Mouse (Mus musculus): ENCODE results near the gene Runx3. TPM values are rescaled to one million over a fixed set of nuclear protein-coding genes. Genes with fewer than 3 reads are reported as not detected.

The Runx3 gene
- total RNA-seq, 2 experiments from 2014 or later: 0.14 TPM; not detected in 1

- intact Hi-C loops (cut with DNase I): no loop called here
- H3K27ac ChIP-seq: no peak overlapping the region
- TF ChIP-seq CTCF (IDR thresholded peaks at IDR 0.05): no peak
- H3K4me3 ChIP-seq: no peak overlapping the region
- DNase-seq (ENCODE audit: extremely low spot score in 1 of 2, low spot score in 2 of 2): no peak
Observed at GRCm38 (mm10) chr4:135191604-135192003, 71.2 kb downstream of the Runx3 start.

- no peak for DNase-seq (ENCODE audit: extremely low spot score in 1 of 2, low spot score in 2 of 2)
Observed at GRCm38 (mm10) chr4:135192841-135193240, 72.4 kb downstream of the Runx3 start.

GRCm38 (mm10) chr4:135197857-135198256 lies 77.4 kb downstream of the Runx3 start:
- TF ChIP-seq CTCF (IDR thresholded peaks at IDR 0.05): no peak
- Histone ChIP-seq H3K4me3 (no peak overlapping the region), H3K27ac (no peak overlapping the region)
- intact Hi-C loops (cut with DNase I): no loop called here
- no peak for DNase-seq (ENCODE audit: extremely low spot score in 1 of 2, low spot score in 2 of 2)

More at GRCm38 (mm10) chr4:135192841-135193240, 72.4 kb downstream of the Runx3 start:
- no peak overlapping the region for H3K4me3 ChIP-seq
- intact Hi-C loops (cut with DNase I): no loop called here
- H3K27ac ChIP-seq: no peak overlapping the region
- no peak for TF ChIP-seq CTCF (IDR thresholded peaks at IDR 0.05)

DNA sequence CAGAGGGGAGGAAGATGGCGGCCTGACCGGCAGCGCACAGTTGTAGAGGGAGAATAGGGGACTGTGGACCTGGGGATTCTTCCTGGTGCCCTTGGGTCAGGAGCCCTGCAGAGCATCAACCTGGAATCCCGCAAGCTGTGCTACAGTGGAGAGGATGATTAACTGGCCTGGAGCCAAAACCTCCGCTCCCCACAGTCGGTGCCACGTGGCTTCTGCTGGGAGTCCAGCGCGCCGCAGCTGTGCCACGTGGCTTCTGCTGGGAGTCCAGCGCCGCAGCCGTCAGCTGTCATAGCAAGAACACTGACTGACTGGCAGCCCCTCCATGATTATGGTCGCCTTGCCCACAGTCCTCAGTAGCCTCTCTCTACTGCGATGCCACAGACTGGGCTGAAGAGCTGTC lies 81.3 kb downstream of the Runx3 start:
- Histone ChIP-seq H3K4me3 (no peak overlapping the region), H3K27ac (no peak overlapping the region)
- TF ChIP-seq CTCF (IDR thresholded peaks at IDR 0.05): no peak
- intact Hi-C loops (cut with DNase I): loop anchor here (5.0 kb wide), 1 partner anchor 49 kb away; no protein-coding TSS in a partner anchor
- no peak for DNase-seq (ENCODE audit: extremely low spot score in 1 of 2, low spot score in 2 of 2)

GRCm38 (mm10) chr4:135203279-135203678 lies 82.8 kb downstream of the Runx3 start:
- Histone ChIP-seq H3K4me3 (no peak overlapping the region), H3K27ac (no peak overlapping the region)
- intact Hi-C loops (cut with DNase I): loop anchor here (5.0 kb wide), 1 partner anchor 51 kb away; no protein-coding TSS in a partner anchor
- no peak for DNase-seq (ENCODE audit: extremely low spot score in 1 of 2, low spot score in 2 of 2)
- TF ChIP-seq CTCF (IDR thresholded peaks at IDR 0.05): no peak

DNA sequence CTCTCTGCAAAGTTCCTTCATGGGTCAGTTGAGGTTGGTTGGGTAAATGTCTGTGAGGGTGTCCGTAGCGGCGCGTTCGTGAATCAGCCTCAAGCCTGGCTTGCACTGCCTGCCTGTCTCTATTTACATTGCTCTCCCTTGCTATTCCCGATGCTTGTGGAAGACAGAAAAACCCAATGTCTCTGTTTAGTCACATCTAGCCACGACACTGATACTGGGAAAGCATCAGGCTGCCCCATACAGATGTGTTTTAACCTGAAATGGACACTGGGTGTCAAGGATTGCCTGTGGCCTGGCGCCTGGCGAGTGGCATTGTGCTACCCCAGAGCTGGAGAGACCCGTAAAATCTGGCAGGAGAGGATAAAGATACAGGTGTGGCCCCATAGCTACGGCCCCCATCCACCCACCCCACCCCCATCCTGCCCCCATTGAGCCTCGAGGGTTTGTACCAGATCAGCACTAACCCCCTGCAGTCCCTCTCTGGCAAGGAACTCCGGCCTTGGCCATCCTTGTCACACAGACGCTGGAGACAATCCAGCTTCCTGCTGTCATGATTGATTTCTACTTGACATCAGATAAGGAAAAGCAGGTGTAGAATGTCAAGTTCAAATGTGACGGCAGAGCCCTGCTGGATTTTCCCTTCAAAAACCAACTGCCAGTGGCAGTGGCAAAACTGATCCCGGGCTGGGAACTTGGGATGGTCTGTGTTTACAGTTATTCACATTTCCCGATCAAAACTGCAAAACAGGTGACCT lies 83.5 kb downstream of the Runx3 start:
- intact Hi-C loops (cut with DNase I): loop anchor here (5.0 kb wide), 1 partner anchor 52 kb away; no protein-coding TSS in a partner anchor
- Histone ChIP-seq H3K4me3 (no peak overlapping the region), H3K27ac (no peak overlapping the region)
- no peak for DNase-seq (ENCODE audit: extremely low spot score in 1 of 2, low spot score in 2 of 2)
- no peak for TF ChIP-seq CTCF (IDR thresholded peaks at IDR 0.05)

DNA sequence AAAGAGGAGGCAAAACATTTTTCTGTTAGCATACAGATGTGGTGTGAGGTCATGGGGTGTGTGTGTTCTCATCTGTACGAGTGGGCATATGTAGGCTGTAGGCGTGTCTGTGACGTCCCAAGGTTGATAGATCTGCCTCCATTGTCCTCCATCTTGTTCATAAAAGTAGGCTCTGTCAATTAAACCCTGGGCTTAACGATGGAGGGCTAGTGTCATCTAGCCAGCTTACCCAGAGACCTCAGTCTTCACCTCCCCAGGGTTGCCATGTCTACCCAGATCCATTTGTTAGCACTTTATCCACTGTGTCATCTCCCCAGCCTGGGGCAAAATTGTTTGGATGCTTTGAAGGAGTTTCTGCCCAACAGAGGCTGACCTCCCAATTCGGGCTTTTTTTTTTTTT lies 84.2 kb downstream of the Runx3 start:
- Histone ChIP-seq H3K27ac (no peak overlapping the region), H3K4me3 (no peak overlapping the region)
- TF ChIP-seq CTCF (IDR thresholded peaks at IDR 0.05): no peak
- intact Hi-C loops (cut with DNase I): loop anchor here (5.0 kb wide), 2 partner anchors 52 to 312 kb away; no protein-coding TSS in a partner anchor
- DNase-seq (ENCODE audit: extremely low spot score in 1 of 2, low spot score in 2 of 2): no peak

DNA sequence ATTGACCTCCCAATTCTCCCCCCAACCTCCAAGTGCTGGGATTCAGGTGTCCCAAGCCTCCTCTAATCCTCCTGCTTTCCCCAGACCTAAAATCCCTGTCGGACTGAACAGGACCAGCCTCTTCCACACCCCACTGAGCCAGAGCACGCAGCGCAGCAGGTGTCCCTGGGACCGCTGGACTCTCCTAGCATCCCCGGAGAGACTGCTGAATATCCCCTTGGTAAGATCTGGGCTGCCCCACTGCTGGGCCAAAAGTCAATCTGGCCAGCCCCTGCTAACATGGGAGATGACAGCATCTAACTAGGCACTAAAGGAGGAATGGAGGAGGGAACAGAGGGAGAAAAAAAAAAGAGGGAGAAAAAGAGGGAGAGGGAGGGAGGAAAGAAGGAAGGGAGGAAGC lies 84.8 kb downstream of the Runx3 start:
- TF ChIP-seq CTCF (IDR thresholded peaks at IDR 0.05): no peak
- no peak for DNase-seq (ENCODE audit: extremely low spot score in 1 of 2, low spot score in 2 of 2)
- intact Hi-C loops (cut with DNase I): loop anchor here (5.0 kb wide), 1 partner anchor 313 kb away; no protein-coding TSS in a partner anchor
- H3K27ac ChIP-seq: no peak overlapping the region
- H3K4me3 ChIP-seq: no peak overlapping the region

DNA sequence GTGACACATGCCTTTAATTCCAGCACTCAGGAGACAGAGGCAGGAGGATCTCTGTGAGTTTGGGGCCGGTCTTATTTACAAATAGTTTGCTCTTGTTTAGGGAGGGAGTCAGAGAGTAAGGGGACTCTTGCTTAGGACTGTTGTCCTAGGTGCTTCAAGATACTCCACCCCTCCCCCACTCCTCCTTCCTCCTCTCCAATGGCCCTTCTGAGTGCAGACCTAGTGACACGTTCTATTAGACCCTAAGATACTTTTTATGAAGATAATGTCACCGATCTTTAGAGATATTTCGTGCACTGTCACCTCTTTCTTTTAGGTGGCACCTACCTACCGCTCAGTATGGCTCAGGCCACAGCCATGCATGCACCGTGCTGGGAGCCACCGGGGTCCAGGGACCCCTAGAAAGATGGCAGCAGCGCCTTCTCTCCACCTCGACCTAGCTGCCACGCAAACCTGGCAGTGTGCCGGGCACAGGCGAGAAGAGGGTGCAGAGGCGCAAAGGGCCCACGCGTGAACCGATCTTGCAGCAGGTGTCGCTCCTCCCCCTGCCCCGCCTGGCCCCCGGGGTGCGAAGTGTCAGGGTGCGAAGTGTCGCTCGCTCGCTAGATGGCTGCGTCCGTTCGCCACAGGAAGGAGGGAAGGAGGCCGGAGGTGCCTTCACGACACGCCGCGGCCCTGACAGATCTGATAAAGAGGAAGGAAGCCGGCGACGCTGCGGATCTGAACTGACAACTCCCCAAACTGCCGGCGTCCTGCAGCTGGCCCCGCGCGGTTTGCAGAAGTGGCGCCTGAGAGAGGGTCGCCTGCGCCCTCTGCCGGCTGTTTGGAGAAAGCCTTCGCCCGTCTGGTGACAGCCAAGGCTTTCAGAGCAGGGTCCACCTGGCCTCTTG lies 85.5 kb downstream of the Runx3 start:
- peak; percentile 93 for TF ChIP-seq CTCF (IDR thresholded peaks at IDR 0.05)
- DNase-seq (ENCODE audit: extremely low spot score in 1 of 2, low spot score in 2 of 2): peak; percentile 73 to 79
- Histone ChIP-seq H3K4me3 (0 out of 2 replicates have a peak overlapping the region, but pooled peaks have one; percentile 16), H3K27ac (no peak overlapping the region)
- intact Hi-C loops (cut with DNase I): loop anchor here (1.0 to 5.0 kb wide), 4 partner anchors 139 to 314 kb away; no protein-coding TSS in a partner anchor

DNA sequence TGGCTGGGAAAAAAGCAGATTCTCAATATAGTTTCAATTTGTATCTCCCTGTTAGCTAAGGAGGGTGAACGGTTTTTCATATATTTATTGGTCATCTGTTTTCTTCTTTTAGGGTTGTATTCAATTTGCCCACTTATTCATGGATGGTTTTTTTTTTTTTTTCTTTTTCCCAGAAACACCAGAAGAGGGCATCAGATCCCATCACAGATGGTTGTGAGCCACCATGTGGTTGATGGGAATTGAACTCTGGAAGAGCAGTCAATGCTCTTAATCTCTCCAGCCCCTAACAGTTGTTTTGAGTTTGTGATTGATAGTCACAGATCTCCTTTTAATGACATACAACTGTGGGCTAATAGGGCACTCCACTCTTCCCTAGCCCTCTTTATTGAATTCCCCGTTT lies 89.4 kb downstream of the Runx3 start:
- Histone ChIP-seq H3K27ac (no peak overlapping the region), H3K4me3 (no peak overlapping the region)
- intact Hi-C loops (cut with DNase I): loop anchor here (5.0 kb wide), 1 partner anchor 318 kb away; no protein-coding TSS in a partner anchor
- no peak for DNase-seq (ENCODE audit: extremely low spot score in 1 of 2, low spot score in 2 of 2)
- no peak for TF ChIP-seq CTCF (IDR thresholded peaks at IDR 0.05)

DNA sequence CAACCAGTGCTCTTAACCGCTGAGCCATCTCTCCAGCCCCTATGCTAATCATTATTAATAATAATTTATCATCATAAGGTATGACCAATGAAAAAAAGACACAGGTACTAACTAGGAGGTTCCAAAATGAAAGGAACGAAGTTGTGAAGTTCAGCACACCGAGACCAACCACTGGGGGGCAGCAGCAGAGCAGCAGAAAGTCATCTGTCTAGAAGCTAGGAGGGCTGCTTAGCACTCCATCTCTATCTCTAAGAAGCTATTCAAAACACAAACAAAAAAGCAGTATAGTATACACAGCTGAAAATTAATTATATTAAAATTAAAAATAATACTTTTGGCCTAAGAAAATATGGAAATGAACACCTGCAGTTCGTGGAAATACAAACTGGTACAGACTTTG lies 99.2 kb downstream of the Runx3 start:
- Histone ChIP-seq H3K27ac (no peak overlapping the region), H3K4me3 (no peak overlapping the region)
- peak; percentile 91 for TF ChIP-seq CTCF (IDR thresholded peaks at IDR 0.05)
- peak; percentile 75 to 81 for DNase-seq (ENCODE audit: extremely low spot score in 1 of 2, low spot score in 2 of 2)
- intact Hi-C loops (cut with DNase I): loop anchor here (1.0 to 5.0 kb wide), 2 partner anchors 53 to 99 kb away; partner anchors contain the start of gene Clic4
